Mouse (Mus musculus) neural tube, embryonic 11.5 days (tissue): ENCODE data around the gene Ifit3b. TPM values are rescaled to one million over a fixed set of nuclear protein-coding genes. Genes with fewer than 3 reads are reported as not detected.
A peak's percentile ranks its signal among the peaks of the same experiment; 100 is the strongest.
"Not testable (repeated sequence)": the region's sequence is repeated elsewhere in the genome, so short reads cannot be mapped to it uniquely, and the experiment has no call there.

ENCODE experiments used
- ATAC-seq: fragments of 200-750 bp; cut with Nextera tagmentation; 2 replicates; pipeline ENCODE4 v1.8.0; 2017; ENCODE audit warnings: moderate number of reproducible peaks, mild to moderate bottlenecking, moderate TSS enrichment, moderate library complexity; ENCODE audit not compliant: insufficient read depth, low FRiP score, low TSS enrichment
- DNase-seq: peaks from one replicate; pipeline ENCODE4 v3.0.0-alpha.2; 2015; ENCODE audit warnings: low spot score
- H3K27ac ChIP-seq: fragments of 300-500 bp; sonication (generic); 2 replicates; pipeline ENCODE4 v1.5.1; 2014; ENCODE audit warnings: low read depth, mild to moderate bottlenecking, low read length
- H3K27me3 ChIP-seq: fragments of 300-500 bp; sonication (generic); 2 replicates; pipeline ENCODE4 v1.6.1; 2014; ENCODE audit warnings: mild to moderate bottlenecking, low read length, mixed read lengths; ENCODE audit not compliant: control insufficient read depth, insufficient read depth
- H3K36me3 ChIP-seq: fragments of 300-500 bp; sonication (generic); 2 replicates; pipeline ENCODE4 v1.6.1; 2014; ENCODE audit warnings: mild to moderate bottlenecking, low read length, moderate library complexity, mixed read lengths; ENCODE audit not compliant: control insufficient read depth, insufficient read depth
- H3K4me1 ChIP-seq: fragments of 300-500 bp; sonication (generic); 2 replicates; pipeline ENCODE4 v1.6.1; 2014; ENCODE audit warnings: low read length, mixed read lengths; ENCODE audit not compliant: control insufficient read depth, insufficient read depth
- H3K4me2 ChIP-seq: fragments of 300-500 bp; sonication (generic); 2 replicates; pipeline ENCODE4 v1.6.1; 2014; ENCODE audit warnings: low read depth, mild to moderate bottlenecking, moderate library complexity
- H3K4me3 ChIP-seq: fragments of 300-500 bp; sonication (generic); 2 replicates; pipeline ENCODE4 v1.5.1; 2014; ENCODE audit warnings: low read depth, low read length
- H3K9ac ChIP-seq: fragments of 300-500 bp; sonication (generic); 2 replicates; pipeline ENCODE4 v1.6.1; 2014; ENCODE audit warnings: mild to moderate bottlenecking, low read length
- H3K9me3 ChIP-seq: fragments of 300-500 bp; sonication (generic); 2 replicates; pipeline ENCODE4 v1.6.1; 2016; ENCODE audit warnings: low read length; ENCODE audit not compliant: control insufficient read depth
- WGBS: fragments of 180-500 bp; shearing (Covaris S2); extraction: QIAGEN DNeasy Blood & Tissue Kit; methylation state at CpG from one replicate; pipeline ENCODE4 v1.1.7; 2014; 5-methylcytosine and 5-hydroxymethylcytosine counted together
- polyA plus RNA-seq: library from polyadenylated mRNA; unstranded; fragments of >200 nt; fragmentation: Nextera tagmentation; extraction: Ambion mirVana; gene quantifications from 2 replicates; pipeline ENCODE4 v1.2.1, GENCODE M21; 2014

Ifit3b gene
- polyA plus RNA-seq, 1 experiment from 2014 or later: not detected

GRCm38 (mm10) chr19:34627496-34627895 is 19.7 kb downstream of the Ifit3b start:
- Histone ChIP-seq H3K4me3 (no peak overlapping the region), H3K9ac (no peak overlapping the region), H3K9me3 (no peaks in the 10 kb centered on the region), H3K4me2 (no peak overlapping the region), H3K36me3 (no peaks in the 10 kb centered on the region), H3K27ac (no peak overlapping the region), H3K4me1 (no peaks in the 10 kb centered on the region), H3K27me3 (no peaks in the 10 kb centered on the region)
- ATAC-seq: no peak
- no peak for DNase-seq
- 66% methylated on average over 2 of the region's 2 CpGs for WGBS

DNA sequence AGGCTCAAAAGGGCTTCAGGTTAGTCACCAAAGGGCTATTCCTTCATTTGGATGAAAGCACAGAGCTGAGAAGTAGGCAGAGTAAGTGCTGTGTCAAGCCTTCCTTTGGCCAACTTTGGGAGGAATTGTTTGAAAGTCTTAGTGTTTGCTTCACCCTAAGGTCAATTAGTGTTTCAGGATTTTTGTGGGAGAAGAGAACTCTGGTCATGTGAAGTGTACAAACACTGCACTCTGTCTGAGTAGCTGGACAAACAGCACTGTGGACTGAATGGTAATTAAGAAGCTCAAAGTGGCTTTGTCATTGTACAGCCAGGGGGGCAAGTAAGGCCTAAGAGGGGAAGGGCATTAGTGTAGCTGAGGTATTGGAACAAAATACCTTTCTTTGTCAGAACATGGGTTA is 23.7 kb downstream of the Ifit3b start:
- no peaks in the 10 kb centered on the region for H3K27me3 ChIP-seq
- no peak overlapping the region for H3K4me2 ChIP-seq
- DNase-seq (no peak), ATAC-seq (no peak)
- H3K9ac ChIP-seq: no peak overlapping the region
- no peaks in the 10 kb centered on the region for H3K4me1 ChIP-seq
- no peaks in the 10 kb centered on the region for H3K9me3 ChIP-seq
- H3K36me3 ChIP-seq: no peaks in the 10 kb centered on the region
- no peak overlapping the region for H3K4me3 ChIP-seq
- H3K27ac ChIP-seq: no peak overlapping the region

GRCm38 (mm10) chr19:34633484-34633883 is 25.7 kb downstream of the Ifit3b start:
- no peak for DNase-seq
- H3K36me3 ChIP-seq: no peaks in the 10 kb centered on the region
- no peak overlapping the region for H3K4me3 ChIP-seq
- H3K27ac ChIP-seq: no peak overlapping the region
- H3K9ac ChIP-seq: no peak overlapping the region
- WGBS: 77% methylated on average over 2 of the region's 2 CpGs
- H3K27me3 ChIP-seq: no peaks in the 10 kb centered on the region
- no peak overlapping the region for H3K4me2 ChIP-seq
- no peak for ATAC-seq
- H3K4me1 ChIP-seq: no peaks in the 10 kb centered on the region
- no peaks in the 10 kb centered on the region for H3K9me3 ChIP-seq

GRCm38 (mm10) chr19:34636933-34637557 is 29.3 kb downstream of the Ifit3b start:
- 12% methylated on average over 3 of the region's 3 CpGs for WGBS
- H3K4me2 ChIP-seq: no peak overlapping the region
- H3K9ac ChIP-seq: no peak overlapping the region
- peak; percentile 60; the same call in 1 of the 2 replicates for ATAC-seq
- H3K4me1 ChIP-seq: no peaks in the 10 kb centered on the region
- no peak overlapping the region for H3K27ac ChIP-seq
- DNase-seq: peak; percentile 30
- no peak overlapping the region for H3K4me3 ChIP-seq
- no peaks in the 10 kb centered on the region for H3K36me3 ChIP-seq
- H3K27me3 ChIP-seq: no peaks in the 10 kb centered on the region
- H3K9me3 ChIP-seq: no peaks in the 10 kb centered on the region

DNA sequence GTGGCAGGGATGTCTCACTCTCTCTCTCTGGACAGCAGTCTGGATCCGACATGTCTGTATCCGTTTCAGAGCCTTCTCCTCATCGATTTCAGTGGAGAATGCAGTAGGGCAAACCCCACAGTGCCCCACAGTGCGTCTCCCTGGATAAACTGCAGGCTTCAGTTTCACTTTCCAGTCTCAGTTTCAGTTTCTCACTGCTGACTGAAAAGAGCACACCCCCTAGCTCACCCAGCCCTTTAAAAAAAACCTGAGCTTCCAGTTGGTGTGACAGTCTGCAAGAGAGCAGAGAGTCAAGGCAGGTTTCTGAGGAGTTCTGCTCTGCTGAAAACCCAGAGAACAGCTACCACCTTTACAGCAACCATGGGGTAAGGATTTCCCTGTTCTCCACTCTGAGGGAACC is 32.9 kb downstream of the Ifit3b start, which contains the start of the genes Ifit1bl2 and Ifit1:
Gene Ifit1bl2 (minus strand): TSS at position 121 of the 400 bp plus-strand sequence.
Gene Ifit1 (plus strand): TSS at position 249 of the 400 bp plus-strand sequence.
- Histone ChIP-seq H3K9ac (no peak within 1 kb of the TSS), H3K27ac (no peak within 1 kb of the TSS), H3K36me3 (no peaks in the 10 kb centered on the region), H3K4me3 (no peak within 1 kb of the TSS), H3K9me3 (no peaks in the 10 kb centered on the region), H3K4me2 (no peak within 1 kb of the TSS), H3K27me3 (no peaks in the 10 kb centered on the region), H3K4me1 (no peaks in the 10 kb centered on the region)
- WGBS: 62% methylated on average over 4 of the region's 4 CpGs
- no peak for DNase-seq
- ATAC-seq: no peak

- Histone ChIP-seq H3K4me1 (no peaks in the 10 kb centered on the region), H3K27me3 (no peaks in the 10 kb centered on the region), H3K4me2 (no peak overlapping the region), H3K4me3 (no peak overlapping the region), H3K9me3 (no peaks in the 10 kb centered on the region), H3K27ac (no peak overlapping the region), H3K36me3 (no peaks in the 10 kb centered on the region), H3K9ac (no peak overlapping the region)
- no peak for ATAC-seq
- WGBS: 87% methylated on average over 5 of the region's 5 CpGs
- DNase-seq: no peak
Measured at GRCm38 (mm10) chr19:34642616-34643015, 34.8 kb downstream of the Ifit3b start.

DNA sequence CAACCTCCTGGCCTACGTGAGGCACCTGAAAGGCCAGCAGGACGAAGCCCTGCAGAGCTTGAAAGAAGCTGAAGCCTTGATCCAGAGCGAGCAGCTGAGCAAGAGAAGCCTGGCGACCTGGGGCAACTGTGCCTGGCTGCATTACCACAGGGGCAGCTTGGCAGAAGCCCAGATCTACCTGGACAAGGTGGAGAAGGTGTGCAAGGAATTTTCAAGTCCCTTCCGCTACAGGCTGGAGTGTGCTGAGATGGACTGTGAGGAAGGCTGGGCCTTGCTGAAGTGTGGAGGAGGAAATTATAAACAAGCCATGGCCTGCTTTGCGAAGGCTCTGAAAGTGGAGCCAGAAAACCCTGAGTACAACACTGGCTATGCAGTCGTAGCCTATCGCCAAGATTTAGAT is 39.9 kb downstream of the Ifit3b start:
- not testable (repeated sequence) for H3K27ac ChIP-seq, ATAC-seq, H3K27me3 ChIP-seq, H3K4me3 ChIP-seq, H3K36me3 ChIP-seq, H3K4me2 ChIP-seq, H3K4me1 ChIP-seq, H3K9me3 ChIP-seq, H3K9ac ChIP-seq, DNase-seq
- 85% methylated on average over 7 of the region's 8 CpGs for WGBS

DNA sequence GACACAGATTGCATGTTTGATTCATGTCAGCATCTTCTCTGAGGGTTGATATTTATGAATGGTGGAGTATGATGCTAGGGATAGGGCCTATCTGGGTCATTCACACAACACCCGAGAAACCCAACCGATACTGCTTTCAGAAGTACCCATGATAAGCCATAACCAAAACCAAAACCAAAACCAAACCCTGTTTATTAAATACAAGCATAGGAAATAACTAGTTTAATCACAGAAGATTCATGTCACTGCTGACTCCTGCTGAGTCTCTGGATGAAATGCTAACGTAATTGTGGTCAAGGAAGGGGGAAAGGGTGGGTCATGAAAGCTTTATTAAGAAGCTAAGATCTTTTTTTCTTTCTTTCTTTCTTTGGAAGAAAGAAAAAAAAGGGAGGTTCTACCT is 42.5 kb downstream of the Ifit3b start:
- H3K9me3 ChIP-seq: no peaks in the 10 kb centered on the region
- WGBS: 90% methylated on average over 3 of the region's 3 CpGs
- H3K27ac ChIP-seq: no peak overlapping the region
- no peak for DNase-seq
- H3K4me1 ChIP-seq: no peaks in the 10 kb centered on the region
- no peaks in the 10 kb centered on the region for H3K36me3 ChIP-seq
- no peaks in the 10 kb centered on the region for H3K27me3 ChIP-seq
- no peak overlapping the region for H3K9ac ChIP-seq
- no peak overlapping the region for H3K4me2 ChIP-seq
- no peak overlapping the region for H3K4me3 ChIP-seq
- ATAC-seq: no peak

DNA sequence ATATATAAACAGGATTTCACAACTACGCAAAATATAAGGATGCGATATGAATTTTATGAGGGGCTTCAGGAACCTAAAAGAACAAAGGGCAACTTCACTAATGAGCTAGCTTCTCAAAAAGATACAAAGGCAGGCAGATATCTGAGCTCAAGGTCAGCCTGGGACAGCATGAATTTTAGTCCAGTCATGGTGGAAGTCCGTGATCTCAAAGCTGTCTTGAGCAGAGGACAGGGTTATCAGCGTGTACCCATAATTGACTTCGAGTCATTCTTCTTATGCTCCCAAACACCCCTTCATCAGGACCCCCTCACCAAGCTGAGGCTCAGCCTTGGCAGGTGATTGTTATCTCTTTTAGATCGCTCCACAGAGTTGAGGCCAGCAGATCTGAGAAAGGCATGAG is 43.2 kb downstream of the Ifit3b start:
- ATAC-seq: no peak
- WGBS: 84% methylated on average over 6 of the region's 6 CpGs

More for the DNA sequence above, 43.2 kb downstream of the Ifit3b start:
- H3K27ac ChIP-seq: no peak overlapping the region
- H3K9ac ChIP-seq: no peak overlapping the region
- H3K27me3 ChIP-seq: no peaks in the 10 kb centered on the region
- no peaks in the 10 kb centered on the region for H3K4me1 ChIP-seq
- no peak overlapping the region for H3K4me2 ChIP-seq
- no peaks in the 10 kb centered on the region for H3K36me3 ChIP-seq
- no peaks in the 10 kb centered on the region for H3K9me3 ChIP-seq
- DNase-seq: no peak
- H3K4me3 ChIP-seq: no peak overlapping the region
